Mouse (Mus musculus) spleen, postnatal 4 days (tissue): ENCODE measurements around the gene Gdpd4.

Experiments
- DNase-seq, 2 experiments: peaks; one replicate each; pipeline ENCODE4 v3.0.0; 2022; ENCODE audit warnings: low spot score in 2 of 2

The Gdpd4 gene

GRCm38 (mm10) chr7:97919742-97920141 is at the start of gene Gdpd4:
Gdpd4 (plus strand) TSS chr7:97919955.
- DNase-seq = no peak

- no peak for DNase-seq
These were observed 47.4 kb upstream of the Gdpd4 start for GRCm38 (mm10) chr7:97872396-97872795.

- no peak for DNase-seq
These were observed 46.4 kb upstream of the Gdpd4 start for GRCm38 (mm10) chr7:97873317-97873716.

- no peak for DNase-seq
These were observed 41.8 kb upstream of the Gdpd4 start for GRCm38 (mm10) chr7:97877846-97878538.

GRCm38 (mm10) chr7:97911646-97912045 is 8.1 kb upstream of the Gdpd4 start:
- no peak for DNase-seq

- no peak for DNase-seq
These were observed 4.8 kb upstream of the Gdpd4 start for GRCm38 (mm10) chr7:97914833-97915516.

- DNase-seq = no peak
These were observed 6.1 kb downstream of the Gdpd4 start for GRCm38 (mm10) chr7:97925819-97926218.

GRCm38 (mm10) chr7:97926978-97927377 is 7.2 kb downstream of the Gdpd4 start:
- DNase-seq = no peak

GRCm38 (mm10) chr7:97944485-97944884 is 24.7 kb downstream of the Gdpd4 start:
- DNase-seq = no peak

GRCm38 (mm10) chr7:97972486-97972885 is 52.7 kb downstream of the Gdpd4 start:
- DNase-seq = no peak

GRCm38 (mm10) chr7:97977463-97977862 is 57.7 kb downstream of the Gdpd4 start:
- peak in 1 of 2 experiments; percentile 18 for DNase-seq

GRCm38 (mm10) chr7:97984108-97984834 is 64.5 kb downstream of the Gdpd4 start:
- DNase-seq = peak; percentile 23 to 76

GRCm38 (mm10) chr7:98002617-98003016 is 82.9 kb downstream of the Gdpd4 start:
- no peak for DNase-seq

- no peak for DNase-seq
These were observed 128.5 kb downstream of the Gdpd4 start for GRCm38 (mm10) chr7:98048101-98048824.

- DNase-seq = peak; percentile 46 to 83
These were observed 132.2 kb downstream of the Gdpd4 start for GRCm38 (mm10) chr7:98051980-98052379.

GRCm38 (mm10) chr7:98054461-98054860 is 134.7 kb downstream of the Gdpd4 start:
- DNase-seq = peak in 1 of 2 experiments; percentile 59

- DNase-seq = peak in 1 of 2 experiments; percentile 52
These were observed 135.2 kb downstream of the Gdpd4 start for GRCm38 (mm10) chr7:98054942-98055341.

- no peak for DNase-seq
These were observed 146.5 kb downstream of the Gdpd4 start for GRCm38 (mm10) chr7:98066229-98066628.

- DNase-seq = peak; percentile 83 to 96
These were observed 151.9 kb downstream of the Gdpd4 start for GRCm38 (mm10) chr7:98071620-98072019.

GRCm38 (mm10) chr7:98077453-98077852 is 157.7 kb downstream of the Gdpd4 start:
- DNase-seq = no peak

- DNase-seq = no peak
These were observed 162.6 kb downstream of the Gdpd4 start for GRCm38 (mm10) chr7:98082376-98082775.
